Mouse (Mus musculus) bone marrow macrophage, adult 2 months (primary cell): ENCODE measurements around the gene Kat6b.

ENCODE experiments used
- CTCF ChIP-seq: IDR thresholded peaks from 2 replicates; pipeline ENCODE4 v1.5.1; 2012; ENCODE audit warnings: low read depth, mild to moderate bottlenecking, low read length, moderate library complexity
- POLR2A ChIP-seq: IDR thresholded peaks from 2 replicates; pipeline ENCODE4 v1.6.1; 2012; ENCODE audit warnings: mild to moderate bottlenecking, low read depth, low read length, borderline replicate concordance

DNA sequence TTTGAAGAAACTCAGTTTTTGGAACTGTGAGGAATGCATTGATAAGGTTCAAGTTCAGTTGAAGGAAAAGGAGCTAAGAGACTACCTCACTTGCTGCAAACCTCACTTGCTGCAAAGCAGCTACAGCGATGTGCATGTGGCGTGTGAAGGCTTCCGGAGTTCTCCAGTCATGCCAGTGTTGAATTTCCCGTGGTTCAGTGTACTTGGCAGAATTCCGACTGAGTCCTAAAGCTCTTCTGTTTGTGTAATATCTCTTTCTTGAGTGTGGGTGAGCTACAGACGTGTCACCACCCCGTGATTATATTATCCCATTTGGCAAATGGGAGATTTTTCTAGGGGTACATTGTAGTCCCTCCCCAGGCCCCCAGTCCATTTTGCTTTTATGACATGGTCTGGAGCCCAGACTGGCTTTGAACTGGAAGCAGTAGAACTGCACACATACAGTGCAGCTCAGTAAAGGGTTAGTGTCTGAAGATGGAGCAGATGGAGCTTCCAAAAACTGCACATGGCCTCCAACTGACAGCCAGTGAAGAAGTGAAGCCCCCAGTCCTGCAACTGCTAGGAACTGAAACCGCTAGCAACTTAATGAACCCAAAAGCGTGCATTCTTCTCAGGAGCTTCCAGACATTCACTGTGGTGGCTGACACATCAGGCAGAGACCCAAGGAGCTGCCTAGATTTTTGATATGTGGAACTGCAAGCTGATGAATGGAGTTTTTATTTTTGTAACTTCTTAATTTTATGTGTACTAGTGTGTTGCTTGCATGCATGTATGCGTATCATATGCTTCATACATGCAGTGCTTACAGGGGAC lies 84.5 kb downstream of the Kat6b start:
- no peak for TF ChIP-seq POLR2A
- no peak for TF ChIP-seq CTCF
